Mouse (Mus musculus): ENCODE results near the gene Phf2.

Phf2 gene

DNA sequence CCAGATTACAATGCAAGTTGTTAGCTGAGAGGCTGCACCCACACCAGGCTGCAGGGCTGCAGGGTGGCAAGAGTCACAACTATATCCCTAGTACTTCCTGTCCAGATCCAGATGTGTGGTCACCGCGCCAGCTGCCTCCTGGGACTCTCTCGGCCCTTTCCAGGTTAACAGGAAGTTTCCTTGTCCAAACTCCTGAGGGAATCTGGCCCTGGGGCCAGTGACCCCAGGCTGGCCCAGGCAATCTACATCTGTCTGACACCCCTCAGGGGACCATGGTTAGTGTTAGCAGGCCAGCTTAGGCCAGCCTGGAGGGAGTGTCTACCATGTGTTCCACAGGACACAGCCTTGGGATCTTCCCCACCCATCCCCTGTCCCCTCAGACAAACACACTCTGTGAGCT is 51.8 kb downstream of the Phf2 start:
- in situ Hi-C loops (cut with MboI; ENCODE audit: unreplicated experiment in 2 of 2) = loop anchor here in 1 of 2 experiments (25.0 kb wide), 1 partner anchor 343 kb away; no protein-coding TSS in a partner anchor

DNA sequence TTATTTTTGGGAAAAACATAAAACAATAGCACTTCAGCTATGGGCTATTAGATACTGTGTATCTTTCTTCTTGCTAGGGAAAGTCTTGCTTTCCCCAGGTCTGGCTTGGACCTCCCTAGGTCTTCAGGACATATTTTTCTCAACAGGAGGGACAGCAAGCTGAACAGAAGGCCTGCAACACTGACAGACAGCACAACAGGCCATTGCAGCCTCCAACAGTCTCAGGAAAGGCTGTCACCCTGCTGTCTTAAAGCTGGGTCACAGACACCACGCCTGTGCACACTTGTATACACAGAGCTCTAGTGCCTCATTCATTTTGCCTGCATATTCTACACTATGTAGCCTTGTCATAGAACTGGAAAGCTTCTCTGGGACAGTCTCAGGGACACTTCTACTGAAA is 56.5 kb downstream of the Phf2 start:
- in situ Hi-C loops (cut with MboI; ENCODE audit: unreplicated experiment in 2 of 2) = loop anchor here in 1 of 2 experiments (25.0 kb wide), 1 partner anchor 348 kb away; no protein-coding TSS in a partner anchor

DNA sequence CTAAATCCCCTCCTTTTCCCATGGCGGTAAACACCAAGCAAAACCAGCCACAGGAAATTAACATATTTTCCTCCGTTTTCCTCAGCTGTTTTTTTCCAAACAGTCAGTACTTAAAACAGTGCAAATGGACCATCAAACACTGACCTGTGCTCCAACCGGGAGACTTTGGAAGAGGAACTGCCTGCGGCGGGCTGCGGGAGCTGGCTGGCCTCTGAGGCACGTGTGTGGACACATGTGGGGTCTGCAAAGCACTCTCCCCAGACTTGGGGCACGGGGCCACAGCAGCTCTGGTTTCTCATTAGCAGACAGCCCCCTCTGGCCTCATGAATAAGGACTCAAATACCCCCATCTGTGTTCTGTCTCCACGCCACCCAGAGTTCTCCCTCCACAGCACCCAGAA is 59.9 kb downstream of the Phf2 start:
- in situ Hi-C loops (cut with MboI; ENCODE audit: unreplicated experiment in 2 of 2) = loop anchor here in 1 of 2 experiments (25.0 kb wide), 1 partner anchor 351 kb away; no protein-coding TSS in a partner anchor

DNA sequence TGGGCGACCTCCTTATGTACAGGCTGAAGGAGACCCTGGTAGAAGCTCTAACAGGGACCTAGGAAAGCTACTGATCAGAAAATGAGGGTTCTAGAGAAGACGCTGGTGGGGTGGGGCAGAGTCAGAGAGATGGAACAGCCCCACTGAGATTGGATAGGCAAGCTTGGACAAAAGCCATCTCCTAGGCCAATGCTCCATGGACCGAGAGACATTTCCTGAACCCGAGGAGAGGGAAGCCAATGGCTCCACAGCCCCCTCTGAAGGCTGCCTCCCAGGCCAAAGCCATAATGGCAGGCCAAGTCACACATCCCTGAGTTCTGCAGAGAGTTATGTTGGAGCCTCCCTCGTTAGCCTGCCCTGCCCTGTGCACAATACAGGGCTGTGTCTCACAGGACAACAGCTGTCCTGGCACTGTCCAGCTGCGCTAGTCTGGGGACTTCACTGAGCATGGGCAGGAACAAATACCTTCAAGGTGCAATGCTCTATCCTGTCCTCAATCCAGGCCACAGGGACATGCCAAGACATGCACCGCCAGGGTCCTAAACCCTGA is 60.6 kb downstream of the Phf2 start:
- in situ Hi-C loops (cut with MboI; ENCODE audit: unreplicated experiment in 2 of 2) = loop anchor here in 1 of 2 experiments (25.0 kb wide), 1 partner anchor 352 kb away; no protein-coding TSS in a partner anchor

DNA sequence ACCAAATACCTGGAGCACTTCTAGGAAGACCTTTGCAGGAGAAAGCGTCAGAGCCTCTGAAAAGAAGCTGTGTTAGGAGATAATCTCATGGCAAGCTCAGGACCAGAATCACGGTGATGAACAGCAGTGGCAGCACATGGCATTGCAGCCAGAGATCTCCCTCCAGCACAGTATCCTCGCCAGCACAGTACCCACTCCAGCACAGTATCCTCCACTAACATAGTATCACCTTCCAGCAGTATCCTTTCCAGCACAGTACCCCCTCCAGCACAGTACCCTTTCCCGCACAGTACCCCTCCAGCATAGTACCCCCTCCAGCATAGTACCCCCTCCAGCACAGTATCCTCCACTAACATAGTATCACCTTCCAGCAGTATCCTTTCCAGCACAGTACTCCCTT is 61.3 kb downstream of the Phf2 start:
- in situ Hi-C loops (cut with MboI; ENCODE audit: unreplicated experiment in 2 of 2) = loop anchor here (5.0 to 25.0 kb wide), 3 partner anchors 147 to 355 kb away; partner anchors contain the start of gene Barx1 (in 1 of the 2)

DNA sequence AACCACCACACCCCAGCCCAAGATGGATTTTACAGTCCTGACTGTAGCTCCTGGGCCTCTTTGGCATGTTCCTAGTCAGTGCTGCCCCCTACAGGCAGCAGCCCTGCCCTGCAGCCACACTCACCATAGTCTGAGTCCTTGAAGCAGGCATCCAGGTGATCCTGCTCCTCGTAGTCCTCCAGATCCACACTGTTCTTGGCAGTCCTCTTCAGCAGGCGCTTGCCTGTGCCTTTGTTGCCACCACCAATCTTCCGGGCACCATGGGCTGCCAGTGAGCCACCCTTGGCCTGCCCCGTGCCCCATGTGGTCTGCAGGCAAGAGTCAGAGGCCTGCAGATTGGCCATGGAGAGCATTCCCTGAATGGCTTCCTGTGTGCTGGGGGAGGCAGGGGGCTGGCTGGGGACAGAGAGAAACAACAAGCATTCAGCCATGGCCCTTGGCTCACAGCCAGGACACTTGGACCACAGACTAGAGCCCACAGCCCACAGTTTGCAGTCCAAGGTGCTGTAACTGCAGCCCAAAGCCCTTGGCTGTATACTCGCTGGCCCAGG is 63.4 kb downstream of the Phf2 start:
- in situ Hi-C loops (cut with MboI; ENCODE audit: unreplicated experiment in 2 of 2) = loop anchor here (5.0 to 25.0 kb wide), 3 partner anchors 145 to 357 kb away; partner anchors contain the start of gene Barx1 (in 1 of the 2)

DNA sequence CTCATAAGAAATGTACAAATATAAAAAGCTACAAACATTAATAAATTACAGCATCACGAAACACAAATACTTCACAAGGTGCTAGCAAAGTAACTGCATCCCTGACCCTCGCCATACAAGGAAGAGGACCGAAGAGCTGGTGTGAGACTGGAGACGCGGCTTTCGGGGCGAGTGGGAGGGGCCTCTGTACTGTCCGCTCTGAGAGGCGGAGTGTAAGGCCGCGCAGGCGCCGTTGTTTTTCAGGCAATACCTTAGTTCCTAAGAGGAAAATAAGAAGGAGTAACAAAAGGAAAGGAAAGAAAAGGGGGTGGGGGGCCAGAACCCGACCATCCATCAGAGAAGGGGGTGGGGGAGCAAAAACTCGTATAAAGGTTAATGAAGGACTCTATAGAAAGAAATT is 68.7 kb downstream of the Phf2 start:
- in situ Hi-C loops (cut with MboI; ENCODE audit: unreplicated experiment in 2 of 2) = loop anchor here (10.0 to 25.0 kb wide), 2 partner anchors 360 to 363 kb away; no protein-coding TSS in a partner anchor

DNA sequence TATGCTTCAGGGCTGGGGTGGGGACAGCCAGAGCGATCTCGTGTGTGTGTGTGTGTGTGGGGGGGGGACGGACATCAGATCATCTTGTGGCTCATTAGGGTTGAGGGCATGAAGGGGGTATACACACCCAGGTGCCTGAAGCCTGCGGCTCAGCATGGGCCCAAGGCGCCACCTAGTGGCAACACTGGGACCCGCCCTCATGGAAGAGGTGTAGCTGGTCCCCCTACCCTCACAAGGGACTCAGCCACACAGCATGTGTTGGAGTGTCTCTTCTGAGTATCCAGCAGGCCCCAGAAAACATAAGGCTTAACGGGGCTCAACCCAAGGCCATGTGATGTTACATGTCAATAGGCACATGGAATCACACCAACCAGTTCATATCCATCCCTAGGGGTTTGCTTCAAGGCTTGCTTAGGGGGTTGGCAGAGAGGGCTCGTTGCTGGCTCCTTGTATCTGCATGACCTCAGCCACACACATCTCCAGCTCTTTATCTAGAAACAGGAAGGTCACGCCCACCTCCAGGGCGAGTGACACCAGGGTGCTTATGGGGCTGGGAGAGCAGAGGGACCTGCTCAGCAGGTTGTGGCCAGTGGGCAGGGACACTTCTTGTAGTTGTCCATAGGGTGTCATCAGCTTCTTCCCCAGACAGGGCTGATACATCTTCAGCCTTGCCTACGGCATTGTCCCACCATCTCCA is 69.9 kb downstream of the Phf2 start:
- in situ Hi-C loops (cut with MboI; ENCODE audit: unreplicated experiment in 2 of 2) = loop anchor here (10.0 to 25.0 kb wide), 2 partner anchors 361 to 364 kb away; no protein-coding TSS in a partner anchor

DNA sequence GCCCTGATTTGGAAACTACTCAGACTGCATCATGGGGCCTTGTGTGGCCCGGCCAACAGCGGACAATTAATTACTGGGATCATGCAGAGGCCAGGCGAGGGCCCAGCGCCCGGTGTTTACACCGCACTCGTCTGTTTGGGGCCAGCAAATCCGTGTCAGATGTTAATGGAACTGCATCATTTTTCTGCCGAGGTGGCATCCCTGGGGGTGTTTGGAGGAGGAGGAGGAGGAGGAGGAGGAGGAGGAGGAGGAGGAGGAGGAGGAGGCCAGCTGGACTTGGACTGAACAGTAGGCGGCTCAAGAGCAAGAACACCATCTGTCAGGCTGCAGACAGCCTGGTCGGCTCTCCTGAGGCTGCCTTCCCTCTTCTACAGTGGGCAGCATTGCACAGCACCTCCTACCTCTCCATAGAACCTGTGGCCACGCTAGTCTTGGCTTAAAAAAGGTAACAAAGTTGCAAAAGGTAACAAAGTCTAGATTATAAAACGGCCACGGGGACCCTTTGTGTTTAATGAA is 72.6 kb downstream of the Phf2 start:
- in situ Hi-C loops (cut with MboI; ENCODE audit: unreplicated experiment in 2 of 2) = loop anchor here (5.0 to 25.0 kb wide), 3 partner anchors 146 to 286 kb away; partner anchors contain the start of genes A830005F24Rik (in 1 of the 2) and Zfp169 (in 1 of the 2)

DNA sequence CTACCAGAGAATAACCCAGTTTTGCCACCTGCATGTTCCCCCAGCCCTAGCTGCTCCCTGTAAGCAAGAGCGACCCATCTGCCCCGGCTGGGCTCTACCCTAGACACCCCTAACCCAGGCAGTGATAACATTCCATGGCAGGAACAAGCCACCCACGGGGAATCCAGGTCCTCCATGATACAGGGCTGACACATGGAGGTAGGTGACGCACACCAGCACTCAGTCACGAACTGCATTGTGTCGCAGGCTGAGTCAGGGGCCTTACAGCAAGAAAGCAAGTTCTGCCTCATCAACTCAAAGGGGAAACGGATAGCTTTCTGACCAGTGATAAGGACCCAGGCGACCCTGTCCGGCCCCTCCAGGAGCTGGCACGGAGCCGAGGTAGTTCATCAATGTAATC is 74.0 kb downstream of the Phf2 start:
- in situ Hi-C loops (cut with MboI; ENCODE audit: unreplicated experiment in 2 of 2) = loop anchor here (5.0 to 25.0 kb wide), 3 partner anchors 145 to 285 kb away; partner anchors contain the start of genes A830005F24Rik (in 1 of the 2) and Zfp169 (in 1 of the 2)

DNA sequence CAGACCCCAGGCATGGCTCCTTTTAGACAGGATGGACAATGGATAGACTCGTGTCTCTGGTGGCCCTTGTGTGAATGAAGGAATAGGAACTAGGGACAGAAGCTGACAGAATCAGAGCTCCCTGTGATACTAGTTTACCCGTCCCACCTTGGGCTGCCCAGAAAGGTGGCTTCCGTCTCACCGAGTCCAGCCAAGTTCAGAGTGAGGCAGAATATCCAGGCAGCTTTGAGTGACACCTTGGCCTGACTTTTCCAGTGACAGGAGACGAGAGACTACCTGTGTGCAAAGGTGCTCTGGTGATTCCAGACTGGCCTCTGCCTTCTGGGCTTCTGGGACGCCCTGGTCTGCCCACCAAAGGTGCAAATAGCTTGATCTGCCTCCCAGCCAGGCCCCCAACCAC is 75.2 kb downstream of the Phf2 start:
- in situ Hi-C loops (cut with MboI; ENCODE audit: unreplicated experiment in 2 of 2) = loop anchor here (5.0 to 25.0 kb wide), 3 partner anchors 143 to 283 kb away; partner anchors contain the start of genes A830005F24Rik (in 1 of the 2) and Zfp169 (in 1 of the 2)

DNA sequence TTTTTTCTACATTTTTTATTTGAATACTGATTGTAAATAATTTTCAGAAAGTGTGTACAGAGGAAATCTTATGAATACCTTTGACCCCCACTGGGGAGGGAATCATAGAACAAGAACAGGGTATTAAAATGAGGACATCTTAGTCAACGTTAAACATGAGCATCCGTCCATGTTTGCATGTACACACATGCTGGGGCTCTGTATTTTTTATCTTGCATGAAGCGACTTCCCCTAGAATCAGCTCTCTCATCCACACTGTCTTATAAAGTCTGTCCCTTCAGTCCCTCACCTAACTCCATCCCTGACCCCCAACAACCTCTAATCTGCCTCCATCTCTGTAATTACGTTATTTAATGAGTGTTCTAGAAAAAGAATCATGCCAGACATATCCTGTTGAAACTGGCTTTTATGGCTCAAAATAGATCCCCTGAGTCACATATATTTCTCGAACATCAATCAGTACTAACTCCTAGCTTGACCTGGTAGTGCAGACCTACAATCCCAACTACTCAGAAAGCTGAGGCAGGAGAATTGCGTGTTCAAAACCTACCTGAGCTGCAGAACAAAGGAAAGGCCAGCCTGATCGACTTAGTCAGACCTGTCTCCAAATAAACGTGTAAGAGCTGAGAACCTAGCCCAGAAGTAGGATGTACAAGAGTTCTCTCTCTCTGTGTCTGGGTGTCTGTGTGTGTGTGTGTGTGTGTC is 86.2 kb downstream of the Phf2 start:
- in situ Hi-C loops (cut with MboI; ENCODE audit: unreplicated experiment in 2 of 2) = loop anchor here in 1 of 2 experiments (25.0 kb wide), 1 partner anchor 272 kb away; the partner anchor contains the start of genes A830005F24Rik and Zfp169

DNA sequence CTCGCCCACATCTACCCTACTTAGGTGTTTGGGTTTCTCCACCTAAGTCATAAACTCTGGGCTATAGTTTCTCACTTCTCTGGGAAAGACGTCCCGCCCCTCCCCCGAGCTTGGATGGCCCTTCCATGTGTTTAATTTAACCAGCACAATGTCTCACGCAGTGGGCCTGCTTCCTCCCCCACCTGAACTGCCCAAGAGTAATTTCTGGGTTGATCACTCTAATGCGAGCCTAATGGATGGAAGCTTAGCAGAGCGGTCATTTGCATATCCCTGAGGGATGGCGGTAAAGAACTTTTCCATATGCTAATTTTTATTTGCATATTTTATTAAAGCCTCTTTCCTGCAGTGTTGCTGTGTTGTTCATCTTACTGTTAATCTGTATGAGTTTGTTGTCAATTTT is 86.8 kb downstream of the Phf2 start:
- in situ Hi-C loops (cut with MboI; ENCODE audit: unreplicated experiment in 2 of 2) = loop anchor here in 1 of 2 experiments (25.0 kb wide), 1 partner anchor 272 kb away; the partner anchor contains the start of genes A830005F24Rik and Zfp169

DNA sequence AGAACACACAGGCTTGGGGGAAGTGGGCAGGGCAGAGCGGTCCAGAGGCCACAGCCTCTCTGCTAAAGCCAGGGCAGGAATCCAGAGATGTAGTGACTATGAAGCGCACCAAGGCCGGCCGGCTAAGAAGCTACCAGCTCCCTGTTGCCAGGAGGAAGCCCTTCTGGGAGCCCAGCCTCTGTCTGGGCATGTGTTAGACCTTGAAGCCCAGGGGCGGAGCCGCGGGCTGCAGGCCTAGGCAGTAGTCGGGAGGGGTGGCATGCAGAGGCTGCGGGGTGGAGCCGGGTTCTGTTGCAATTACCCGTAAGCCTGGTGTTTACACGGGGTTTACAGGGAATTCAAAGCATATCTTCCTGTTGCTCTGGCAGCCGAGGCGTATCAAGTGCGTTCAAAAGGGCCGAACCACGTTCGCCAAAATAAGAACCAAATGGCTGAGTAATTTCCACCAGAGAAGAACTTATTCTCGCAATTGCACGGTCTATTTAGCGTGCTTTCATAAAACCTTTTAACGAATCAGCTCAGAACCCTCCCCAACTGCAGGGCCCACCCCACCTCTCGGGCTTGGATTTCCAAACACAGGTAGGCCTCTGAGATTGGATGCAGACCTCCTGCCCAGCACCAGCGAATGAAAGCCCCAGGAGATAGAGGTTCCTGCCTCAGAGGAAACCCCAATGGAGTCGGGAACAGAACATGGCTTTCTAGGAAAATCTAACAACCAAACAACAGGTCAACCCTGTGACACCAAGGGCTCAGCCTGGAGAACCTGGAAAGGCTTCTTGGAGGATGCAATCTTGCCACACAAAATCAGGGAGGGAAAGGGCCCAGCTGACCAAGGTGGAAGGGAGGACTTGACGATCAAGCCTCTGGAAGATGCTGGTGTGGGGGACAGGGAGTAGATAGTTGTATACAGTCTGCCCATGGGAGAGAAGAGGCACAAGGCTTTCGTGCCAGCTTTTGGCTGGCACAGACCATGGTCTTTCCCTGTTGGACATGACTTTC is 87.9 kb downstream of the Phf2 start:
- in situ Hi-C loops (cut with MboI; ENCODE audit: unreplicated experiment in 2 of 2) = loop anchor here in 1 of 2 experiments (25.0 kb wide), 1 partner anchor 271 kb away; the partner anchor contains the start of genes A830005F24Rik and Zfp169

DNA sequence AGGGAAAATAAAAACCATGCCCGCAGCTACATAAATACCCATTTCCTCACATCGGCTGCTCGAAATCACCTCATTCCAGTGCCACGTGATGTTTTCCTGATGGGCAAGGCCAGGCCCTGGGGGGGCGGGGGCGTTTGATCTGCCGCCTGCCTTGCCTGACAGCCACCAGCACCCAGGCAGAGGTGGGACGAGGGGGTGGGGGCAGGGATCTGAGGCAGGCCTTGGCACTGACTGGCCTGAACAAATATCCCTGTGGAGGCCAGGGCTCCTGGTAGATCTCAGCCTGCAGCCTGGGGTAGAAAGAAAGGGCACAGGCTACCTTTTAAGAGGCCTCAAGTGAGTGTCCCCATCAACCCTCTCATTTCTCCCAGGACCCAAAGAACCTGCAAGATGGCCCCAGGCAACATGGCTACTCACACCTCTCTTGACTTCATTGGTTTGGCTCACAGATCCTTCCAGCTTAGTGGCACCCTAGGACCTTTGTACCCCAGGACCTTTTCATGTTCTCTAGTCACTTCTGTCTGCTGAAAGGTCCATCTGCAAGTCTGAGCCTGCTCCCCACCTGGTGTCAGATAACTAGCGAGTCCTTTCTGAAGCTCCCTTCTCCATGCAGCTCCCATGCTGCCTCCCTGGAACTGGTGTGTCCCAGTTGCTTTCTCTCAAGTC is 90.4 kb downstream of the Phf2 start:
- in situ Hi-C loops (cut with MboI; ENCODE audit: unreplicated experiment in 2 of 2) = loop anchor here in 1 of 2 experiments (25.0 kb wide), 1 partner anchor 268 kb away; the partner anchor contains the start of genes A830005F24Rik and Zfp169

DNA sequence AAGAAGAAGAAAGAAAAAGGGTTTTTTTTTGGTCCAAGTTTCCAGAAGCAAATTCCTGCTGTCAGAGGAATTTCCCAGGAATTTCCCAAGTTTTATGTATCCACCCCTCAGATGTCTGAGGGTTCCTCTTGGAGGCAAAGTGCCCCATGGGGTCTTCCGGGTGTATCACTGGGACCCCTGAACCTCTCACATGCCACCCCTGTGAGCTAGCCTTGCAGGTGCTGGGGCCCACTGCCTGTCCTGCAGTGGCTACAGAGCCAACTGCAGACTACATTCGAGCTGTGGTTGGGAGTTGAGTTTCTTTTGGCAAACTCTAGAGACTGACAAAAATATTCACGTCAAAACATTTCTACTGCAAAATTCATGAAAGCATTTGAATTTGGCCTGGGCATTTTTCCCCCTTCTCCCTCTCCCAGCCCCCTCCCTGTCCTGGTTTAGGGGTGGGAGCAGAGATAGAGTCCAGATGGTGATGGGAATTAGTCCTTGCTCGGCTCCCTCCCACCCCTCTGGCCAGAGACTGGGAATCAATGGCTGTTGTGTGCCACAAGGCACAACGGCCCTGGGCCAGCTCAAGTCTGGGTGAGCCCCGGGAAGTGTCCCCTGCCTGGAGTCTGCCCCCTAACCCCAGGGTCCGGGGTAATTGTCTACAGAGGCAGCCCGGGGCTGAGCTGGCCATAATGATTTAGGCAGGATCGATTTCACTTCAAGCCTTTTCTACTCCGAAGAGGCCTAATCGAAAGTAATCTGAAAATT is 91.2 kb downstream of the Phf2 start:
- in situ Hi-C loops (cut with MboI; ENCODE audit: unreplicated experiment in 2 of 2) = loop anchor here in 1 of 2 experiments (25.0 kb wide), 1 partner anchor 267 kb away; the partner anchor contains the start of genes A830005F24Rik and Zfp169

DNA sequence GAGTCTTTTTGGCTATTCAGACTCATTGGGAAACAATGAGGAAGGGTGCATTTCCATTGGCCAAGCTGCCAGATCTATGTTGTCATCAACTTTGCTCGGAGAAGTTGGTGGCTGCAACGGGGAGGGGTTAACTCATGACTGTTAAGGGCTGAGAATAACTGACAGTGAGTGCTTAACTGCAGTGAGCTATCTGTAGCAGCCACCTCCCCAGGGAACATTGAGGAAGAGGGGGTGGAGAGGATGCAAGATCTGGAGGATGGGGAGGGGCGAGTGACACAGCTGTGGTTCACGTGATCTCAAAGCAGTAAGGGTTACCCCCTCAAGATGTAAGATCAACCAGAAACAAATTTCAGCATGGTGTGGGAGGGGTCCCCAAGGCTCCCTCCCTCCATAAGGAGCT is 92.8 kb downstream of the Phf2 start:
- in situ Hi-C loops (cut with MboI; ENCODE audit: unreplicated experiment in 2 of 2) = loop anchor here in 1 of 2 experiments (25.0 kb wide), 1 partner anchor 266 kb away; the partner anchor contains the start of genes A830005F24Rik and Zfp169
